Mouse (Mus musculus): ENCODE data around the gene Scn8a. TPM values are rescaled to one million over a fixed set of nuclear protein-coding genes. Genes with fewer than 3 reads are reported as not detected.

Scn8a gene
- polyA plus RNA-seq, 1 experiment: 107 TPM

DNA sequence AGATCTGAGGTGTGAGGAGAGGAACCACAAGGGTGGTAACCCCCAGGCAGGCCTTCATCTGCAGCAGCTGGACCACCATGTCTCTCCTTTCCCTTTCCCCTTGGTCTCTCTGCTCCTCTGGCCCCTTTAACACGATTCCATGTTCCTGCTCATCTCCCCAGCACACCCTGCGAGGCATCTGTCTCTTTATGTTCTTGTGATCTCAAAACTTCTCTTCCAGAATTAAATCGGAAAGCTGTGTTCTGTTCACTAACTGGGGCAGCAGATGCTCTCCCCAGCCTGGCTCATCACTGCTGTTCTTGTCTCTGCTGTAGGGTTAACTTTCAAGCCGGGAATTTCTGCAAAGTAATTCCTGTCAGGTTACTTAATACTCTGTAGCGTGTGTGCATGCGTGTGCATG is 91.3 kb downstream of the Scn8a start:
- no peaks in the 10 kb centered on the region for H3K27me3 ChIP-seq (ENCODE audit: control insufficient read depth, insufficient read depth, low read length)
- 61% methylated on average over 6 of the region's 6 CpGs for WGBS
- DNase-seq: no peak
- no peak overlapping the region for H3K27ac ChIP-seq (ENCODE audit: insufficient read depth, low read length)
- H3K4me3 ChIP-seq (replicated peaks; ENCODE audit: insufficient read depth, low read depth, low read length): no peak overlapping the region
- H3K4me1 ChIP-seq (ENCODE audit: control insufficient read depth, insufficient read depth, low read length): peaks cover 3% of the 10 kb centered on the region; the same call in 1 of the 2 replicates
- no peak for TF ChIP-seq CTCF (IDR thresholded peaks at IDR 0.05; ENCODE audit: borderline replicate concordance, insufficient read depth, low read depth, low read length)
- no peak for TF ChIP-seq POLR2A (IDR thresholded peaks at IDR 0.05; ENCODE audit: borderline replicate concordance, insufficient read depth, low read length)

DNA sequence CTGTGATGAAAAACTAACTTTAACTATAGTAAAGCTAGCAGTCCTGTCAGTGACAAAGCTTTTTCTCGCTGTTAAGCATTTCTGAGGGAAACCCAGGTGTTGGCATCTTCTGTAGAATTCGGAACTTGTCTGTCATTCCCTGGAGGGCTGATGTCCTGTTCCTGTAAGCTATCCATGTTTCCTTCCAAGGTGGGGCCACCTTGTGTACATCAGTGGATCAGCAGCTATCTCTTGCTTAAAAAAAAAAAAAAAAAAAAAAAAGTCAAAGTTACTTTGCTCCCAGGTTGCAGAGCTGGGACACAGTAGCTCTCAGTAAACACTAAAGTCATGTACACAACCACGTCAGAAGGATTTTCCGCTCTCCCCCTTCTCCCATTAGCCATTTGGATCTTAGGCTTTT is 91.9 kb downstream of the Scn8a start:
- WGBS: 51% methylated on average over 4 of the region's 4 CpGs
- H3K4me1 ChIP-seq (ENCODE audit: control insufficient read depth, insufficient read depth, low read length): no peaks in the 10 kb centered on the region; the same call in 1 of the 2 replicates
- no peak for TF ChIP-seq POLR2A (IDR thresholded peaks at IDR 0.05; ENCODE audit: borderline replicate concordance, insufficient read depth, low read length)
- peak; percentile 49; the same call in 1 of the 2 replicates for TF ChIP-seq CTCF (IDR thresholded peaks at IDR 0.05; ENCODE audit: borderline replicate concordance, insufficient read depth, low read depth, low read length)
- H3K27me3 ChIP-seq (ENCODE audit: control insufficient read depth, insufficient read depth, low read length): no peaks in the 10 kb centered on the region
- H3K4me3 ChIP-seq (replicated peaks; ENCODE audit: insufficient read depth, low read depth, low read length): no peak overlapping the region
- no peak overlapping the region for H3K27ac ChIP-seq (ENCODE audit: insufficient read depth, low read length)
- peak in 1 of 2 experiments; percentile 49 for DNase-seq

DNA sequence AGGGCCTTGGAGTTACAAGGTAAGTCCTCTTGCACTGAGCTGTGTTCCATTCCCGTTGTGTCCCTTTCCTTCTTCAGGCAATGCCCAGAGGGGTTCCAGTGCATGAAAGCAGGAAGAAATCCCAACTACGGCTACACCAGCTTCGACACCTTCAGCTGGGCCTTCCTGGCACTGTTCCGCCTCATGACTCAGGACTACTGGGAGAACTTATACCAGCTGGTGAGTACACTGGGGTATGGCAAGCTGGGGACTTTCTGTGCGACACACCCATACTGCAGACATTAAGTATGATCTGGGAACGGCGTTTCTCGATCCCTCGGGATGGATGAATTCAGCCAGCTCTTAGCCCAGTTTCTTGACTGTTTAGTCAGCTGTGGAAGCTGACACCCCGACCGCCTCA is 101.8 kb downstream of the Scn8a start:
- H3K4me1 ChIP-seq (ENCODE audit: control insufficient read depth, insufficient read depth, low read length): peaks cover 8% of the 10 kb centered on the region; the same call in 1 of the 2 replicates
- no peak for DNase-seq
- no peak overlapping the region for H3K4me3 ChIP-seq (replicated peaks; ENCODE audit: insufficient read depth, low read depth, low read length)
- 76% methylated on average over 11 of the region's 11 CpGs for WGBS
- TF ChIP-seq CTCF (IDR thresholded peaks at IDR 0.05; ENCODE audit: borderline replicate concordance, insufficient read depth, low read depth, low read length): no peak
- TF ChIP-seq POLR2A (IDR thresholded peaks at IDR 0.05; ENCODE audit: borderline replicate concordance, insufficient read depth, low read length): no peak
- H3K27ac ChIP-seq (ENCODE audit: insufficient read depth, low read length): no peak overlapping the region
- no peaks in the 10 kb centered on the region for H3K27me3 ChIP-seq (ENCODE audit: control insufficient read depth, insufficient read depth, low read length)

DNA sequence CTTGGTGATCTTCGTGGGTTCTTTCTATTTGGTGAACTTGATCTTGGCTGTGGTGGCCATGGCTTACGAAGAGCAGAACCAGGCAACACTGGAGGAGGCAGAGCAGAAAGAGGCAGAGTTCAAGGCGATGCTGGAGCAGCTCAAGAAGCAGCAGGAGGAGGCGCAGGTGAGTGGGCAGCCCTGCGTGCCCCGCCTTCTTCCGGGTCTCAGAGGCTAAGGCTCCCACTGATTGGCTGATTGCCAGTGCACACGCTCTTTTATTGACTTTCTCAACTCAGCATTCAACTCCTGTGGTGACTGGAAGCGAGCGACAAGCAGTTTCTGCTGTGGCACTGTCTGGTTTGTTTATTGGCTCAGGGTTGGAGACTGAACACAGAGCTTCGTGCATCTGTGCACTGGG is 103.1 kb downstream of the Scn8a start:
- DNase-seq: no peak
- WGBS: 34% methylated on average over 11 of the region's 11 CpGs
- peaks cover 8% of the 10 kb centered on the region; the same call in 1 of the 2 replicates for H3K4me1 ChIP-seq (ENCODE audit: control insufficient read depth, insufficient read depth, low read length)
- H3K27me3 ChIP-seq (ENCODE audit: control insufficient read depth, insufficient read depth, low read length): no peaks in the 10 kb centered on the region
- no peak for TF ChIP-seq POLR2A (IDR thresholded peaks at IDR 0.05; ENCODE audit: borderline replicate concordance, insufficient read depth, low read length)
- no peak for TF ChIP-seq CTCF (IDR thresholded peaks at IDR 0.05; ENCODE audit: borderline replicate concordance, insufficient read depth, low read depth, low read length)
- H3K4me3 ChIP-seq (replicated peaks; ENCODE audit: insufficient read depth, low read depth, low read length): no peak overlapping the region
- no peak overlapping the region for H3K27ac ChIP-seq (ENCODE audit: insufficient read depth, low read length)

DNA sequence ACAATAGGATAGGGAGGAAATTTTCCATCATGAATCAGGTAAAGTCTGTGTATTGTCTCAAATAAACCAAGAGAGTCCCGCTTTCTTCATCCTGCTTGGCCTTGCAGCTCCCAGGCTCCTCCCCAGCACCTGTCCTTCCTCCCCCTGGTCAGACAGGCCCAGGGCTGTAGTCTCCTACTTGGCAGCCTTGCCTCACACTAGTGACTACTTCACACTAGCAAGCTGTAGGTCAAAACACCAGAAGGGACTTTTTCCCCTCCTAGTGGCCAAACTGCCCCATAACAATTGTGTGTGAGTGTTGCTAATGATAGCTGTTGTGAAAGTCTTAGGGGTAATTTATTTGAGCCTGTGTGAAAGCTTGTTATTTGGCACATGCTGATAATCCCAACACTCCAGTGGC is 105.0 kb downstream of the Scn8a start:
- peak in 1 of 2 experiments; percentile 66 for DNase-seq
- Histone ChIP-seq H3K4me1 (ENCODE audit: control insufficient read depth, insufficient read depth, low read length) (peaks cover 8% of the 10 kb centered on the region; the same call in 1 of the 2 replicates), H3K27ac (ENCODE audit: insufficient read depth, low read length) (no peak overlapping the region), H3K4me3 (replicated peaks; ENCODE audit: insufficient read depth, low read depth, low read length) (no peak overlapping the region), H3K27me3 (ENCODE audit: control insufficient read depth, insufficient read depth, low read length) (no peaks in the 10 kb centered on the region)
- TF ChIP-seq CTCF (IDR thresholded peaks at IDR 0.05; ENCODE audit: borderline replicate concordance, insufficient read depth, low read depth, low read length) (peak; percentile 50), POLR2A (IDR thresholded peaks at IDR 0.05; ENCODE audit: borderline replicate concordance, insufficient read depth, low read length) (no peak)
- 22% methylated on average over 1 of the region's 1 CpGs for WGBS

DNA sequence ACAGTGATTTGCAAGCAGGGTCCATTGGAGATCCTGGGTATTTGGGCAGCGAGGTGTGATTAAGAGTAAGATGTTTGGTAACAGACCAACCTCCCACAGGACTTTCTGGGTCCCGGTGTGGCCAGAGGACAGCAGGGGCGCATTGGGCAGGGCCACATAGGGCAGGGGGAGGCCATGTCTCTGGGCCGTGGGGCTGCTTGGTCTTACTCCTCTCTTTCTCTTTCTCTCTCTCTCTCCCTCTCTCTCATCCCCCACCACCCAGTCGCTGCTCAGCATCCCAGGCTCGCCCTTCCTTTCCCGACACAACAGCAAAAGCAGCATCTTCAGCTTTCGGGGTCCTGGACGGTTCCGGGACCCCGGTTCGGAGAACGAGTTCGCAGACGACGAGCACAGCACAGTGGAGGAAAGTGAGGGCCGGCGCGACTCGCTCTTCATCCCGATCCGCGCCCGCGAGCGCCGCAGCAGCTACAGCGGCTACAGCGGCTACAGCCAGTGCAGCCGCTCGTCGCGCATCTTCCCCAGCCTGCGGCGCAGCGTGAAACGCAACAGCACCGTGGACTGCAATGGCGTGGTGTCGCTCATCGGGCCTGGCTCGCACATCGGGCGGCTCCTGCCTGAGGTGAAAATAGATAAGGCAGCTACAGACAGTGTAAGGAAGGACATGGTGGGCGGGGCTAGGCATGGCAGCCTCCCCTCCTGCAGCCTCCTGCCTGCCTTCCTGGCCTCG is 113.9 kb downstream of the Scn8a start:
- peak in 1 of 2 experiments; percentile 39 for DNase-seq
- Histone ChIP-seq H3K27ac (ENCODE audit: insufficient read depth, low read length) (no peak overlapping the region), H3K27me3 (ENCODE audit: control insufficient read depth, insufficient read depth, low read length) (no peaks in the 10 kb centered on the region), H3K4me3 (replicated peaks; ENCODE audit: insufficient read depth, low read depth, low read length) (peak overlapping the region; percentile 25), H3K4me1 (ENCODE audit: control insufficient read depth, insufficient read depth, low read length) (no peaks in the 10 kb centered on the region)
- TF ChIP-seq CTCF (IDR thresholded peaks at IDR 0.05; ENCODE audit: borderline replicate concordance, insufficient read depth, low read depth, low read length) (peak; percentile 2; the same call in 1 of the 2 replicates), POLR2A (IDR thresholded peaks at IDR 0.05; ENCODE audit: borderline replicate concordance, insufficient read depth, low read length) (no peak)
- WGBS: 35% methylated on average over 46 of the region's 46 CpGs

DNA sequence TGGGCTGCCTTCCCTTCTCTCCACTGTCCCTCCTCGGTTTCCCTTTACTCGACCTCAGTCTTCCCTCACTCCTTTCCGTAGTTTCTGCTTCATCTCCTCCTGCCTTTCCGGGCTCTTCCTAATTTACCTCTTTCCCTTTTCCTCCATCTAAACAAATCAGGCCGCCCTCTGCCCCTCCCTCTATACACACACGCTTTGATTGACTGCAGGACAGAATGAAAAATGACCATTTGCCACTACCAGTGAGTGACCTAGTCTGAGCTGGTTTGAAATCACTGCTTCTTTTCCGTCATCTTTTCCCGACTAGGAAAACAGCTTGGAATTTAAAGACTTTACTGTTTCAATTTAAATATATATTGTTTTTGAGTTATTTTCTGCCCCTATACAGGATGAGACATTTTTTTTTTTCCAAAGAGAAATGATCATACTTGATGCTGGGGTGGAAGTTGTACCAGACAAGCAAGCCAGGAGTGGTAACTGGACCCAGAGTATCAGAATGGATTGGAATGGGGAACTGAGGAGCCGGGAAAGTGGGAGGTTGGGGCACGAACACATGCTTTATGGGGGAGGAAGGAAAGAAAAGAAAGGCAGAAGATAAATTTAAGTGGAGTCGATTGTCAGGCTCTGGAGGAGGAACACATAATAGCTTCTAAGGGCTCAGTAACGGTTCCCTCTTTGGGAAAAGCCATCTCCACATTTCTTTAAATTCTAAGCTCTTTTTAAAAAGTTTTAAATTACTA is 114.7 kb downstream of the Scn8a start:
- DNase-seq: no peak
- TF ChIP-seq POLR2A (IDR thresholded peaks at IDR 0.05; ENCODE audit: borderline replicate concordance, insufficient read depth, low read length) (no peak), CTCF (IDR thresholded peaks at IDR 0.05; ENCODE audit: borderline replicate concordance, insufficient read depth, low read depth, low read length) (no peak)
- WGBS: 62% methylated on average over 12 of the region's 12 CpGs
- Histone ChIP-seq H3K4me3 (replicated peaks; ENCODE audit: insufficient read depth, low read depth, low read length) (no peak overlapping the region), H3K27me3 (ENCODE audit: control insufficient read depth, insufficient read depth, low read length) (no peaks in the 10 kb centered on the region), H3K27ac (ENCODE audit: insufficient read depth, low read length) (no peak overlapping the region), H3K4me1 (ENCODE audit: control insufficient read depth, insufficient read depth, low read length) (no peaks in the 10 kb centered on the region)

Measured in cerebellum, adult 2 months (tissue).